10 mouse cellular contexts compared by ENCODE assay signal in the genomic region with DNA sequence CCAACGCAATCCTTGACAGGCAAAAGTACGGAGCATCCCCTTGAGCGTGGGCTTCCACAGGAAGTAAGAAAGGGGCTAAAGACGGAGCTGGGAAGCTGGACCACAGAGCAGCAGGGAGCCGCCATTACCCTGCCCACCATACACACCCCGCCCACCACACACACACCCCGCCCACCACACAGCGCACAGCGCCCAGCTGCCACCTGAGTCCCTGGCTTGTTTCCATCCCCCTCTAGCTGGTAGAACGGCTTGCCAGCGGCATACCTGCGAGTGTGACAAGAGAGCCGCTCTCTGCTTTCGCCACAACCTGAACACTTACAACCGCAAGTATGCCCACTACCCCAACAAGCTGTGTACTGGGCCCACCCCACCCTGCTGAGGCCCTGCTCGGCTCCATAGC. TPM values are rescaled to one million over a fixed set of nuclear protein-coding genes. Genes with fewer than 3 reads are reported as not detected.
DNase-seq lines count a peak whose midpoint lies in the region; ATAC-seq and TF ChIP-seq lines count a peak whose summit lies in the region.
"Had no signal": no experiment of that assay in that cellular context is flagged by ENCODE, and none has a peak within 500 bp of the region (broad histone marks: within the 10 kb centered on the region; RNA-seq: fewer than 3 reads in every experiment).

No protein-coding gene starts in this region.

- no peaks in the 10 kb centered on the region for H3K9me3 ChIP-seq in forebrain, embryonic 10.5 days
- no peaks in the 10 kb centered on the region for H3K9me3 ChIP-seq in forebrain, postnatal 0 days (ENCODE audit: low read length)
- H3K9me3 ChIP-seq in ES-Bruce4 (replicated peaks; ENCODE audit: control insufficient read depth, insufficient read depth, low read length, poor library complexity, severe bottlenecking), result no peaks in the 10 kb centered on the region
- no peaks in the 10 kb centered on the region for H3K9me3 ChIP-seq in hindbrain, embryonic 12.5 days (replicated peaks)
- no peaks in the 10 kb centered on the region for H3K9me3 ChIP-seq in midbrain, embryonic 10.5 days (replicated peaks)

- 8% methylated on average over 16 of the region's 16 CpGs for WGBS in forebrain, embryonic 10.5 days
- WGBS in forebrain, postnatal 0 days, result 5% methylated on average over 16 of the region's 16 CpGs
- WGBS in hindbrain, embryonic 12.5 days, result 11% methylated on average over 16 of the region's 16 CpGs
- 14% methylated on average over 16 of the region's 16 CpGs for WGBS in midbrain, embryonic 10.5 days

- H3K4me2 ChIP-seq in forebrain, postnatal 0 days (ENCODE audit: low read depth), result no peak overlapping the region
- peak overlapping the region; percentile 39 for H3K4me2 ChIP-seq in hindbrain, embryonic 12.5 days (replicated peaks)

- peaks cover 21% of the 10 kb centered on the region for H3K4me1 ChIP-seq in forebrain, embryonic 10.5 days
- no peaks in the 10 kb centered on the region for H3K4me1 ChIP-seq in forebrain, postnatal 0 days (ENCODE audit: insufficient read depth)
- H3K4me1 ChIP-seq in ES-Bruce4 (ENCODE audit: control insufficient read depth, insufficient read depth, low read length), result peaks cover 2% of the 10 kb centered on the region
- H3K4me1 ChIP-seq in hindbrain, embryonic 12.5 days, result peaks cover 15% of the 10 kb centered on the region
- H3K4me1 ChIP-seq in midbrain, embryonic 10.5 days, result peaks cover 21% of the 10 kb centered on the region

- no peak for TF ChIP-seq POLR2A in ES-Bruce4 (IDR thresholded peaks at IDR 0.05; ENCODE audit: insufficient read depth, low read length)

- H3K27me3 ChIP-seq in forebrain, embryonic 10.5 days (ENCODE audit: poor library complexity, severe bottlenecking), result peaks cover 32% of the 10 kb centered on the region
- no peaks in the 10 kb centered on the region for H3K27me3 ChIP-seq in forebrain, postnatal 0 days (ENCODE audit: insufficient read depth, low read length)
- no peaks in the 10 kb centered on the region for H3K27me3 ChIP-seq in ES-Bruce4 (ENCODE audit: control insufficient read depth, insufficient read depth, low read length, poor library complexity, severe bottlenecking)
- H3K27me3 ChIP-seq in hindbrain, embryonic 12.5 days, result peaks cover 11% of the 10 kb centered on the region; the same call in 1 of the 2 replicates
- H3K27me3 ChIP-seq in midbrain, embryonic 10.5 days (ENCODE audit: low read depth, poor library complexity, severe bottlenecking), result peaks cover 37% of the 10 kb centered on the region

- peak overlapping the region; percentile 58; the same call in 1 of the 2 replicates for H3K27ac ChIP-seq in forebrain, embryonic 10.5 days
- H3K27ac ChIP-seq in forebrain, postnatal 0 days (ENCODE audit: low read depth, low read length), result no peak overlapping the region
- H3K27ac ChIP-seq in ES-Bruce4 (ENCODE audit: insufficient read depth, low read length), result no peak overlapping the region
- H3K27ac ChIP-seq in hindbrain, embryonic 12.5 days, result no peak overlapping the region
- no peak overlapping the region for H3K27ac ChIP-seq in midbrain, embryonic 10.5 days (replicated peaks)
- no peak overlapping the region for H3K27ac ChIP-seq in layer of hippocampus, adult 2 months
- H3K27ac ChIP-seq: macrophage had no signal

- no peak for TF ChIP-seq EP300 in ES-Bruce4 (IDR thresholded peaks at IDR 0.05; ENCODE audit: insufficient read depth, low read depth, low read length)

- peak overlapping the region; percentile 33 for H3K4me3 ChIP-seq in forebrain, embryonic 10.5 days
- no peak overlapping the region for H3K4me3 ChIP-seq in forebrain, postnatal 0 days (ENCODE audit: low read depth, low read length)
- peak overlapping the region; percentile 56 for H3K4me3 ChIP-seq in ES-Bruce4 (ENCODE audit: low read depth, low read length)
- H3K4me3 ChIP-seq in hindbrain, embryonic 12.5 days, result peak overlapping the region; percentile 1; the same call in 1 of the 2 replicates
- H3K4me3 ChIP-seq in midbrain, embryonic 10.5 days, result peak overlapping the region; percentile 30; the same call in 1 of the 2 replicates
- no peak overlapping the region for H3K4me3 ChIP-seq in layer of hippocampus, adult 2 months

- DNase-seq in forebrain, embryonic 10.5 days (ENCODE audit: extremely low spot score, low spot score), result peak; percentile 26
- no peak for DNase-seq in forebrain, postnatal 0 days
- DNase-seq in midbrain, embryonic 10.5 days (ENCODE audit: low spot score), result no peak
- no peak for DNase-seq in layer of hippocampus, adult 8-10 months (ENCODE audit: low spot score in 2 of 2)
- no peak for DNase-seq in layer of hippocampus, adult 2 months (ENCODE audit: low spot score in 2 of 2)
- DNase-seq in ovary, postnatal 14 days (ENCODE audit: low spot score), result no peak

- H3K36me3 ChIP-seq in forebrain, embryonic 10.5 days (replicated peaks), result no peaks in the 10 kb centered on the region
- no peaks in the 10 kb centered on the region for H3K36me3 ChIP-seq in forebrain, postnatal 0 days (ENCODE audit: insufficient read depth)
- H3K36me3 ChIP-seq in ES-Bruce4 (ENCODE audit: control insufficient read depth, insufficient read depth, low read length, poor library complexity, severe bottlenecking), result no peaks in the 10 kb centered on the region
- H3K36me3 ChIP-seq in hindbrain, embryonic 12.5 days, result no peaks in the 10 kb centered on the region
- H3K36me3 ChIP-seq in midbrain, embryonic 10.5 days, result no peaks in the 10 kb centered on the region

- no peak for TF ChIP-seq CTCF in forebrain, postnatal 0 days (IDR thresholded peaks at IDR 0.05; ENCODE audit: low read depth)
- no peak for TF ChIP-seq CTCF in ES-Bruce4 (IDR thresholded peaks at IDR 0.05; ENCODE audit: low read depth, low read length)
- no peak for TF ChIP-seq CTCF in layer of hippocampus, adult 2 months (conservative IDR thresholded peaks at IDR 0.05)

- no peak for ATAC-seq in forebrain, postnatal 0 days
- peak; percentile 54; the same call in 1 of the 2 replicates for ATAC-seq in hindbrain, embryonic 12.5 days (ENCODE audit: low FRiP score)

- H3K9ac ChIP-seq in forebrain, postnatal 0 days, result no peak overlapping the region
- no peak overlapping the region; the same call in 1 of the 2 replicates for H3K9ac ChIP-seq in ES-Bruce4 (ENCODE audit: low read depth, poor library complexity, severe bottlenecking)
- peak overlapping the region; percentile 2 for H3K9ac ChIP-seq in hindbrain, embryonic 12.5 days

RNA-seq across cellular contexts. Expression of a gene that starts 4.4 kb away (rescaled TPM):
- polyA plus RNA-seq in forebrain, embryonic 10.5 days (2016; fragmentation: Nextera tagmentation; extraction: Ambion mirVana), result not detected in 2 replicates
- not detected in 2 replicates for total RNA-seq in forebrain, postnatal 0 days (2014; rRNA removed)
- not detected in 2 replicates for polyA plus RNA-seq in forebrain, postnatal 0 days (2015; fragmentation: Nextera tagmentation; extraction: Ambion mirVana)
- polyA plus RNA-seq in ES-Bruce4 (2011; ENCODE audit: insufficient read depth, insufficient read length, low read depth, missing spikeins), result 1.2 TPM in 1 of 2 replicates, not detected in the other
- polyA plus RNA-seq in hindbrain, embryonic 12.5 days (2016; fragmentation: Nextera tagmentation; extraction: Ambion mirVana), result not detected in 2 replicates
- polyA plus RNA-seq in midbrain, embryonic 10.5 days (2016; fragmentation: Nextera tagmentation; extraction: Ambion mirVana), result not detected in 2 replicates
- total RNA-seq in layer of hippocampus, adult 8-10 months (2022), result not detected
- not detected for total RNA-seq in layer of hippocampus, adult 2 months (2021)

RNA-seq across cellular contexts. Expression of a gene that starts 8.4 kb away (rescaled TPM):
- polyA plus RNA-seq in forebrain, embryonic 10.5 days (2016; fragmentation: Nextera tagmentation; extraction: Ambion mirVana), result not detected in 2 replicates
- total RNA-seq in forebrain, postnatal 0 days (2014; rRNA removed), result not detected in 2 replicates
- polyA plus RNA-seq in forebrain, postnatal 0 days (2015; fragmentation: Nextera tagmentation; extraction: Ambion mirVana), result not detected in 2 replicates
- polyA plus RNA-seq in ES-Bruce4 (2011; ENCODE audit: insufficient read depth, insufficient read length, low read depth, missing spikeins), result not detected in 2 replicates
- not detected in 2 replicates for polyA plus RNA-seq in hindbrain, embryonic 12.5 days (2016; fragmentation: Nextera tagmentation; extraction: Ambion mirVana)
- not detected in 2 replicates for polyA plus RNA-seq in midbrain, embryonic 10.5 days (2016; fragmentation: Nextera tagmentation; extraction: Ambion mirVana)
- not detected for total RNA-seq in layer of hippocampus, adult 8-10 months (2022)
- total RNA-seq in layer of hippocampus, adult 2 months (2021), result not detected
- polyA plus RNA-seq: heart, embryonic 16.5 days; macrophage had no signal

RNA-seq across cellular contexts. Expression of a gene that starts 18.9 kb away (rescaled TPM):
- 0.66 and 0.86 TPM in 2 replicates for polyA plus RNA-seq in forebrain, embryonic 10.5 days (2016; fragmentation: Nextera tagmentation; extraction: Ambion mirVana)
- total RNA-seq in forebrain, postnatal 0 days (2014; rRNA removed), result 0.15 and 2.9 TPM in 2 replicates
- 1.1 and 1.5 TPM in 2 replicates for polyA plus RNA-seq in forebrain, postnatal 0 days (2015; fragmentation: Nextera tagmentation; extraction: Ambion mirVana)
- polyA plus RNA-seq in ES-Bruce4 (2011; ENCODE audit: insufficient read depth, insufficient read length, low read depth, missing spikeins), result 12.3 and 19.7 TPM in 2 replicates
- not detected in 2 replicates for polyA plus RNA-seq in hindbrain, embryonic 12.5 days (2016; fragmentation: Nextera tagmentation; extraction: Ambion mirVana)
- polyA plus RNA-seq in midbrain, embryonic 10.5 days (2016; fragmentation: Nextera tagmentation; extraction: Ambion mirVana), result 0.22 and 0.37 TPM in 2 replicates
- 1 to 10 TPM in 2 of 4 experiments, under 1 TPM in 2; 0.94 to 3.0 (median 1.6) TPM for total RNA-seq in layer of hippocampus, adult 8-10 months (2022)
- total RNA-seq in layer of hippocampus, adult 2 months (2021), result 1 to 10 TPM in 1 of 2 experiments, under 1 TPM in 1; 0.86 to 1.4 TPM

RNA-seq across cellular contexts. Expression of a gene that starts 31.6 kb away (rescaled TPM):
- 3.5 TPM in 2 replicates for polyA plus RNA-seq in forebrain, embryonic 10.5 days (2016; fragmentation: Nextera tagmentation; extraction: Ambion mirVana)
- 10.5 and 13.1 TPM in 2 replicates for total RNA-seq in forebrain, postnatal 0 days (2014; rRNA removed)
- polyA plus RNA-seq in forebrain, postnatal 0 days (2015; fragmentation: Nextera tagmentation; extraction: Ambion mirVana), result 2.6 and 2.8 TPM in 2 replicates
- 8.7 and 9.2 TPM in 2 replicates for polyA plus RNA-seq in ES-Bruce4 (2011; ENCODE audit: insufficient read depth, insufficient read length, low read depth, missing spikeins)
- polyA plus RNA-seq in hindbrain, embryonic 12.5 days (2016; fragmentation: Nextera tagmentation; extraction: Ambion mirVana), result 3.3 and 4.0 TPM in 2 replicates
- 2.1 and 3.0 TPM in 2 replicates for polyA plus RNA-seq in midbrain, embryonic 10.5 days (2016; fragmentation: Nextera tagmentation; extraction: Ambion mirVana)
- 10 to 100 TPM; 10.2 to 13.0 (median 12.3) TPM for total RNA-seq in layer of hippocampus, adult 8-10 months (2022)
- 10 to 100 TPM; 10.4 to 13.9 TPM for total RNA-seq in layer of hippocampus, adult 2 months (2021)

Comparison
In these comparisons a context has a peak if more than half of its experiments do, and no peak if none do; other contexts are left out.
1. H3K4me3 ChIP-seq: peak in forebrain, embryonic 10.5 days (single experiment), ES-Bruce4 (single experiment), hindbrain, embryonic 12.5 days (single experiment) and midbrain, embryonic 10.5 days (single experiment); none in forebrain, postnatal 0 days (single experiment) and layer of hippocampus, adult 2 months (single experiment).